Mouse (Mus musculus) olfactory bulb, adult 2 months (tissue): Measurements from ENCODE around the gene Pm20d1.

Experiments
- CTCF ChIP-seq: fragments of 200-500 bp; IDR thresholded peaks from 2 replicates; pipeline ENCODE4 v1.5.1; 2012; ENCODE audit warnings: low read depth, mild to moderate bottlenecking, low read length, moderate library complexity; ENCODE audit not compliant: insufficient read depth
- POLR2A ChIP-seq: fragments of 200-500 bp; IDR thresholded peaks from 2 replicates; pipeline ENCODE4 v1.6.1; 2012; ENCODE audit warnings: mild to moderate bottlenecking, low read depth, low read length, moderate library complexity; ENCODE audit not compliant: insufficient read depth

- TF ChIP-seq POLR2A, result no peak
- no peak for TF ChIP-seq CTCF
Measured at GRCm38 (mm10) chr1:131797202-131797909, at the start of gene Pm20d1.
